In genomic region chr10:62313885-62314424, GRCm38 (mm10) we compare ENCODE assay signal across 8 mouse cellular contexts.
A peak's percentile ranks its signal among the peaks of the same experiment; 100 is the strongest.
DNase-seq lines count a peak whose midpoint lies in the region; ATAC-seq and TF ChIP-seq lines count a peak whose summit lies in the region.
"Had no signal": no experiment of that assay in that cellular context is flagged by ENCODE, and none has a peak within 500 bp of the region (broad histone marks: within the 10 kb centered on the region; RNA-seq: fewer than 3 reads in every experiment).

No protein-coding gene starts in this region.

- H3K9me3 ChIP-seq in liver, embryonic 15.5 days (replicated peaks), result no peaks in the 10 kb centered on the region
- no peaks in the 10 kb centered on the region for H3K9me3 ChIP-seq in liver, embryonic 11.5 days (ENCODE audit: control insufficient read depth, low read length)
- no peaks in the 10 kb centered on the region for H3K9me3 ChIP-seq in heart, embryonic 12.5 days (replicated peaks)
- H3K9me3 ChIP-seq in forebrain, postnatal 0 days (ENCODE audit: low read length), result no peaks in the 10 kb centered on the region
- H3K9me3 ChIP-seq in midbrain, embryonic 15.5 days, result no peaks in the 10 kb centered on the region
- H3K9me3 ChIP-seq: forebrain, embryonic 12.5 days had no signal

- H3K27ac ChIP-seq in liver, embryonic 15.5 days (replicated peaks), result no peak overlapping the region
- no peak overlapping the region for H3K27ac ChIP-seq in liver, embryonic 11.5 days (ENCODE audit: low read depth, low read length)
- H3K27ac ChIP-seq in heart, embryonic 12.5 days (ENCODE audit: poor library complexity, severe bottlenecking), result peak overlapping the region; percentile 53
- no peak overlapping the region for H3K27ac ChIP-seq in forebrain, postnatal 0 days (ENCODE audit: low read depth, low read length)
- no peak overlapping the region for H3K27ac ChIP-seq in midbrain, embryonic 15.5 days
- H3K27ac ChIP-seq: forebrain, embryonic 12.5 days had no signal

- no peak for ATAC-seq in liver, embryonic 15.5 days (ENCODE audit: insufficient read depth)
- ATAC-seq in liver, embryonic 11.5 days (replicated peaks; ENCODE audit: low FRiP score), result no peak; the same call in 1 of the 2 replicates
- ATAC-seq in heart, embryonic 12.5 days (ENCODE audit: insufficient number of reproducible peaks, low FRiP score), result 0 out of 2 replicates have a peak, but pooled peaks have one; percentile 13
- ATAC-seq in forebrain, postnatal 0 days, result no peak
- ATAC-seq in midbrain, embryonic 15.5 days (replicated peaks), result no peak

- no peak for TF ChIP-seq CTCF in forebrain, postnatal 0 days (IDR thresholded peaks at IDR 0.05; ENCODE audit: low read depth)

- H3K9ac ChIP-seq in liver, embryonic 15.5 days, result no peak overlapping the region
- H3K9ac ChIP-seq in liver, embryonic 11.5 days (ENCODE audit: low read depth, low read length), result no peak overlapping the region
- no peak overlapping the region for H3K9ac ChIP-seq in heart, embryonic 12.5 days
- no peak overlapping the region for H3K9ac ChIP-seq in forebrain, postnatal 0 days
- H3K9ac ChIP-seq in midbrain, embryonic 15.5 days, result no peak overlapping the region
- H3K9ac ChIP-seq: forebrain, embryonic 12.5 days had no signal

- peak overlapping the region; percentile 15; the same call in 1 of the 2 replicates for H3K4me2 ChIP-seq in liver, embryonic 15.5 days
- no peak overlapping the region for H3K4me2 ChIP-seq in liver, embryonic 11.5 days
- H3K4me2 ChIP-seq in heart, embryonic 12.5 days, result no peak overlapping the region
- H3K4me2 ChIP-seq in forebrain, postnatal 0 days (ENCODE audit: low read depth), result no peak overlapping the region
- H3K4me2 ChIP-seq in midbrain, embryonic 15.5 days, result no peak overlapping the region
- H3K4me2 ChIP-seq: forebrain, embryonic 12.5 days had no signal

- no peaks in the 10 kb centered on the region for H3K27me3 ChIP-seq in liver, embryonic 15.5 days
- H3K27me3 ChIP-seq in liver, embryonic 11.5 days (replicated peaks; ENCODE audit: control insufficient read depth, insufficient read depth, low read length), result no peaks in the 10 kb centered on the region
- no peaks in the 10 kb centered on the region for H3K27me3 ChIP-seq in heart, embryonic 12.5 days (replicated peaks)
- H3K27me3 ChIP-seq in forebrain, postnatal 0 days (ENCODE audit: insufficient read depth, low read length), result no peaks in the 10 kb centered on the region
- no peaks in the 10 kb centered on the region for H3K27me3 ChIP-seq in midbrain, embryonic 15.5 days (replicated peaks)
- H3K27me3 ChIP-seq: forebrain, embryonic 12.5 days had no signal

- peaks cover 92% of the 10 kb centered on the region for H3K36me3 ChIP-seq in liver, embryonic 15.5 days (replicated peaks)
- peaks cover 29% of the 10 kb centered on the region for H3K36me3 ChIP-seq in liver, embryonic 11.5 days (ENCODE audit: control insufficient read depth, insufficient read depth, low read length)
- peaks cover 48% of the 10 kb centered on the region for H3K36me3 ChIP-seq in heart, embryonic 12.5 days
- peaks cover 10% of the 10 kb centered on the region; the same call in 1 of the 2 replicates for H3K36me3 ChIP-seq in forebrain, postnatal 0 days (ENCODE audit: insufficient read depth)
- no peaks in the 10 kb centered on the region for H3K36me3 ChIP-seq in midbrain, embryonic 15.5 days (replicated peaks)
- H3K36me3 ChIP-seq: forebrain, embryonic 12.5 days had no signal

- peaks cover 43% of the 10 kb centered on the region for H3K4me1 ChIP-seq in liver, embryonic 15.5 days (replicated peaks)
- H3K4me1 ChIP-seq in liver, embryonic 11.5 days (replicated peaks; ENCODE audit: control insufficient read depth, insufficient read depth, low read length), result peaks cover 17% of the 10 kb centered on the region
- H3K4me1 ChIP-seq in heart, embryonic 12.5 days (replicated peaks), result peaks cover 67% of the 10 kb centered on the region
- no peaks in the 10 kb centered on the region for H3K4me1 ChIP-seq in forebrain, postnatal 0 days (ENCODE audit: insufficient read depth)
- H3K4me1 ChIP-seq in midbrain, embryonic 15.5 days, result peaks cover 7% of the 10 kb centered on the region; the same call in 1 of the 2 replicates

- 50% methylated on average over 15 of the region's 15 CpGs for WGBS in liver, embryonic 15.5 days (ENCODE audit: insufficient replicate concordance)
- WGBS in liver, embryonic 11.5 days, result 65% methylated on average over 15 of the region's 15 CpGs
- WGBS in heart, embryonic 12.5 days, result 46% methylated on average over 15 of the region's 15 CpGs
- WGBS in forebrain, postnatal 0 days, result 71% methylated on average over 15 of the region's 15 CpGs
- 62% methylated on average over 15 of the region's 15 CpGs for WGBS in midbrain, embryonic 15.5 days

- no peak overlapping the region for H3K4me3 ChIP-seq in liver, embryonic 15.5 days (replicated peaks)
- no peak overlapping the region for H3K4me3 ChIP-seq in liver, embryonic 11.5 days (ENCODE audit: low read depth, low read length)
- no peak overlapping the region for H3K4me3 ChIP-seq in heart, embryonic 12.5 days
- H3K4me3 ChIP-seq in forebrain, postnatal 0 days (ENCODE audit: low read depth, low read length), result no peak overlapping the region
- no peak overlapping the region for H3K4me3 ChIP-seq in midbrain, embryonic 15.5 days
- H3K4me3 ChIP-seq: forebrain, embryonic 12.5 days had no signal

- DNase-seq in liver, embryonic 11.5 days (ENCODE audit: low spot score), result no peak
- DNase-seq in adrenal gland, postnatal 14 days, result peak; percentile 69
- peak; percentile 68 to 88 for DNase-seq in kidney, postnatal 25 days
- DNase-seq in forebrain, postnatal 0 days, result no peak

Comparison
In these comparisons a context has a peak if more than half of its experiments do, and no peak if none do; other contexts are left out.
1. DNase-seq: peak in adrenal gland, postnatal 14 days (single experiment) and kidney, postnatal 25 days (2 of 2); none in liver, embryonic 11.5 days (single experiment) and forebrain, postnatal 0 days (single experiment).